Mouse (Mus musculus) liver, embryonic 18 days (tissue): ENCODE data around the gene Rtkn. TPM values are rescaled to one million over a fixed set of nuclear protein-coding genes. Genes with fewer than 3 reads are reported as not detected.

Experiments used
- polyA plus RNA-seq: library from polyadenylated mRNA; depleted of rRNA; stranded (reverse); fragments of >200 nt; gene quantifications from 2 replicates; pipeline ENCODE4 v1.2.3, GENCODE M21; 2012; rRNA removed

The Rtkn gene
- 19.0 and 22.3 TPM in 2 replicates for polyA plus RNA-seq

GRCm38 (mm10) chr6:83134951-83135513 lies at the start of gene Rtkn:
Gene Rtkn (plus strand): TSS chr6:83135463.

GRCm38 (mm10) chr6:83086121-83087035 lies 48.9 kb upstream of the Rtkn start, which contains the start of gene Lbx2:
Gene Lbx2 (plus strand): TSS chr6:83086367.

GRCm38 (mm10) chr6:83101316-83101687 lies 34.0 kb upstream of the Rtkn start, which contains the start of the genes Ccdc142 and Gm42688:
Gene Ccdc142 (plus strand): TSS chr6:83101601.
Gene Gm42688 (plus strand): TSS chr6:83101617.

GRCm38 (mm10) chr6:83108762-83109668 lies 26.2 kb upstream of the Rtkn start, which contains the start of gene Mrpl53:
Gene Mrpl53 (plus strand): TSS chr6:83109040.

DNA sequence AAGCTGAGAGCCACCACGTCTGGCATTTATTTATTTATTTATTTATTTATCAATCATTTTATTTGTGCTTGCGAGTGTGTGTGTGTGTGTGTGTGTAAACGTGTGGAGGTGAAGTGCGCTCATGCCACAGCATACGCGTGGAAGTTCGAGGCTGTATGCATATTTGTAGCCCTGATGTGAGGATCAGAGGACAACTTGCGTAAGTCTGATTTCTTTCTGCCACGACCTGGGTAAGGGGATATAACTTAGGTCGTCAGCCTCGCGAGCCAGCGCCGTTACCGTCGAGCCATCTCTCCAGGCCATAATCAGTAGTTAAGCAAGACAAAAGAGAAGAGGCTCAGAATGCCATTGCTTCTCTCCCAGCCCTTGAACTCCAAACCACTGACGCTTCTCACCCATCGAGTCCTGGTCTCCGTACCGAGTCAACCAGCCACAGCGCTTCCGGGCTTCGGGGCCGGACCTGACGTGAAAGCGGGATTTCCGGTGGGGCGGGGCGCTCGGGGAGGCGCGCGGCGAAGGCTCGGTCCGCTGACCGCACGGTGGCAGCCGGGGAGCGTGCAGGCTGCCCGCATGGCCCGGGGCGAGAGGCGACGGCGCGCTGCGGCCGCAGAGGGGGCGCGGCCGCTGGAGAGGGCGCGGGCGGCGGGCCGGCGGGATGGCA lies 20.1 kb upstream of the Rtkn start, which contains the start of gene Mogs:
Gene Mogs (plus strand): TSS at position 486 of the 661 bp plus-strand sequence.

GRCm38 (mm10) chr6:83120930-83121862 lies 14.1 kb upstream of the Rtkn start, which contains the start of gene Wbp1:
Gene Wbp1 (minus strand): TSS chr6:83121559.

DNA sequence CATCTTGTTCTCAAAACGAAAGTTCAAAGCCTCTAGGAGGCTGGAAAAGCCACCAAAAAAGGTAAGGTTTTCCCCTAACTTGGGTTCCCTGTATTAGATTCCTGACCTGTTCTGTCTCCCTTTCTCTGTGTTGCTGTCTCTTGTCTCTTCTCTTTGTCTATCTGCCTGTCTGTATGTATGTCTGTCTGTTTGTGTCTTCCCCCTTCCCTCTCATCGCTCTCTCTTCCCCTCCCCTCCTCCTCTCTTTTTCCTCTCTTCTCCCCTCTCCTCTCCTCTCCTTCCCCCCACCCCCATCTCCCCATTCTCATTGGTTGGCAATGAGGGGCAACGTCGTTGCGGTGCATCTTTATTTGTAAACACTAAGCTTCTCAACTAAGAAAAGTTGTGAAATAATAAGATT lies 9.9 kb upstream of the Rtkn start, which contains the start of gene Ino80b:
Gene Ino80b (minus strand): TSS at position 101 of the 400 bp plus-strand sequence.

GRCm38 (mm10) chr6:83156259-83156684 lies 21.0 kb downstream of the Rtkn start, which contains the start of the genes Wdr54 and 1700003E16Rik:
Gene Wdr54 (minus strand): TSS chr6:83156397.
Gene 1700003E16Rik (plus strand): TSS chr6:83156404.

GRCm38 (mm10) chr6:83165607-83166242 lies 30.5 kb downstream of the Rtkn start, which contains the start of gene Dctn1:
Gene Dctn1 (plus strand): TSS chr6:83165920.

Other genes starting within 250 kb of the Rtkn start
- 0.09 and 0.10 TPM in 2 replicates for gene Sema4f, start 195.7 kb upstream of the Rtkn start, polyA plus RNA-seq
- 2.1 and 2.9 TPM in 2 replicates for gene M1ap, start 188.6 kb upstream of the Rtkn start, polyA plus RNA-seq
- 8.1 TPM in 2 replicates for gene Dok1, start 102.0 kb upstream of the Rtkn start, polyA plus RNA-seq
- gene Loxl3, start 101.3 kb upstream of the Rtkn start, polyA plus RNA-seq, result 1.7 and 1.8 TPM in 2 replicates
- gene Aup1, start 80.9 kb upstream of the Rtkn start, polyA plus RNA-seq, result 160 and 172 TPM in 2 replicates
- gene Htra2, start 80.2 kb upstream of the Rtkn start, polyA plus RNA-seq, result 36.8 and 39.4 TPM in 2 replicates
- gene Dqx1, start 77.6 kb upstream of the Rtkn start, polyA plus RNA-seq, result 13.9 and 14.9 TPM in 2 replicates
- not detected in 2 replicates for gene Tlx2, start 65.2 kb upstream of the Rtkn start, polyA plus RNA-seq
- gene Pcgf1, start 57.6 kb upstream of the Rtkn start, polyA plus RNA-seq, result 14.5 and 15.4 TPM in 2 replicates
- gene Lbx2, start 49.1 kb upstream of the Rtkn start, polyA plus RNA-seq, result 0.29 and 0.47 TPM in 2 replicates
- 0.85 and 1.0 TPM in 2 replicates for gene Ccdc142, start 33.9 kb upstream of the Rtkn start, polyA plus RNA-seq
- gene Gm42688, start 33.8 kb upstream of the Rtkn start, polyA plus RNA-seq, result 1.5 and 2.0 TPM in 2 replicates
- gene Mrpl53, start 26.4 kb upstream of the Rtkn start, polyA plus RNA-seq, result 49.4 and 73.2 TPM in 2 replicates
- gene Mogs, start 20.0 kb upstream of the Rtkn start, polyA plus RNA-seq, result 32.2 and 36.3 TPM in 2 replicates
- gene Wbp1, start 13.9 kb upstream of the Rtkn start, polyA plus RNA-seq, result 24.7 and 26.2 TPM in 2 replicates
- gene Ino80b, start 10.0 kb upstream of the Rtkn start, polyA plus RNA-seq, result 8.5 and 10.0 TPM in 2 replicates
- gene Wdr54, start 20.9 kb downstream of the Rtkn start, polyA plus RNA-seq, result 0.36 and 0.39 TPM in 2 replicates
- 0.02 and 0.04 TPM in 2 replicates for gene 1700003E16Rik, start 20.9 kb downstream of the Rtkn start, polyA plus RNA-seq
- gene Dctn1, start 30.5 kb downstream of the Rtkn start, polyA plus RNA-seq, result 16.8 and 23.5 TPM in 2 replicates
- gene Slc4a5, start 84.4 kb downstream of the Rtkn start, polyA plus RNA-seq, result 0.05 TPM in 2 replicates
- gene Mthfd2, start 190.4 kb downstream of the Rtkn start, polyA plus RNA-seq, result 18.5 and 21.5 TPM in 2 replicates
- gene Mob1a, start 190.6 kb downstream of the Rtkn start, polyA plus RNA-seq, result 19.4 and 21.9 TPM in 2 replicates
- 58.3 and 59.1 TPM in 2 replicates for gene Bola3, start 213.7 kb downstream of the Rtkn start, polyA plus RNA-seq